Mouse (Mus musculus): ENCODE measurements around the gene Ptov1. TPM values are rescaled to one million over a fixed set of nuclear protein-coding genes. Genes with fewer than 3 reads are reported as not detected.
A peak's percentile ranks its signal among the peaks of the same experiment; 100 is the strongest.

Gene Ptov1
- polyA plus RNA-seq, 1 experiment from 2014 or later: 517 TPM

DNA sequence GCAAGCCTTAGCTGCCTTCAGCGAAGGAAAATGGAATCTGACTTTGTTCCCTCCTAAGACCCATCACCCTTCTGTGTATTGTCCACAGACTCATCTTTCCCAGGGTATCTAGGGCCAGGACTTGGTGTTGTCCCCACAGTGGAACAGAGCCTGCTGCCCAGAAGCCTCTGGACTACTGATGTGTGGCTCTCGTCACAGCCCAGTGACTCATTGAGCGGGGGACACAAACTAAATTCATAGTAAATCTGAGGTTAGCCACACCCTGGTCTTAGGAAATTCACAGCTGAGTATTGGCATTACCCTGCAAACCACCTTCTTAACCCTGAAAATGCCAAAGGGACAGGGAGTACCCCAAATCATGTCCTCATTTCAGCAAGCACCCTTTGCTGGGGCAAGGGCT, 42.8 kb downstream of the Ptov1 start:
- Histone ChIP-seq H3K9me3 (no peaks in the 10 kb centered on the region), H3K9ac (no peak overlapping the region), H3K27me3 (replicated peaks) (no peaks in the 10 kb centered on the region), H3K4me1 (peaks cover 9% of the 10 kb centered on the region; the same call in 1 of the 2 replicates), H3K4me2 (no peak overlapping the region), H3K27ac (no peak overlapping the region), H3K36me3 (replicated peaks) (peaks cover 28% of the 10 kb centered on the region), H3K4me3 (no peak overlapping the region)
- no peak for ATAC-seq (replicated peaks)
- WGBS: 88% methylated on average over 3 of the region's 3 CpGs

DNA sequence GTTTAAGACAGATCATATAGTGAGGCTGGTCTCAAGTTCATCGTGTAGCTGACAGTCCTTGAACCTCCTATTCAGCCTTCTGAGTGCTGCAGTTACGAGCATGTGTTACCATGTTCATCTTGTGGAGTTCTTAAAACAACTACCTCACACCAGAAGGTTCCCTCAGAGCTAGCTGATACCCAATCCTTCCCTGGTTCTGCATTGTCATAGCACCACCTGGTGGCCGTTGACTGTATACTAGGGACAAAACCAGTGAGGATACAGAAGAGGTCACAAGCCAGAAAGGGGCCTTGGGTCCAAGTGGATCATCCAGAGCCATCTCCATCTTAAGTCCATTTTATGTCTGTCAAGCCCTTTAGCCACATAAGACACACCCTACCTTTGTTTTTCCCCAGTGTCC, 44.7 kb downstream of the Ptov1 start:
- no peak overlapping the region for H3K9ac ChIP-seq
- ATAC-seq (replicated peaks): peak; percentile 68

DNA sequence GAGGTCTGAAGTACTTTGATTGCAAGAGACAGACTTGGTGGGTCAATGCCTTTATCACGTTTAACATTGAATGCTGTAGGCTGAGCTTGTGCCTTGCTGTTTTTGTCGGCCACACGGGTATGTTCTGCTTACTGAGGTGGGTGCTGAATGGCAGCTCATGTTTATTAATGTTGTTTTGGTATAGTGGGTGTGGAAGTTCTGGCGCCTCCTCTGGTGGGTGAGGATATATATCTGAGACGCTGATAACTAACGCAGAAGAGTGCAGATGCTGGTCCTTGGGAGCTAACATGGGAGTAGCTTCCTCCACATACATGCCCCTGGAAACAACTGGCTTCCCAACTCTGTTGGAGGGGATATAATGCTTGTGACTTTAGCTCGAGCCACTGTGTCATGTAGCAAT, 46.2 kb downstream of the Ptov1 start:
- H3K4me2 ChIP-seq: no peak overlapping the region
- no peak overlapping the region for H3K4me3 ChIP-seq
- no peaks in the 10 kb centered on the region for H3K27me3 ChIP-seq (replicated peaks)
- peaks cover 28% of the 10 kb centered on the region for H3K4me1 ChIP-seq
- H3K9me3 ChIP-seq: no peaks in the 10 kb centered on the region
- H3K27ac ChIP-seq: no peak overlapping the region
- WGBS: 38% methylated on average over 7 of the region's 7 CpGs
- H3K9ac ChIP-seq: no peak overlapping the region
- no peaks in the 10 kb centered on the region for H3K36me3 ChIP-seq (replicated peaks)
- no peak for ATAC-seq (replicated peaks)

More for the DNA sequence above, 44.7 kb downstream of the Ptov1 start:
- Histone ChIP-seq H3K27ac (no peak overlapping the region), H3K4me2 (no peak overlapping the region), H3K27me3 (replicated peaks) (no peaks in the 10 kb centered on the region), H3K4me1 (peaks cover 13% of the 10 kb centered on the region), H3K36me3 (replicated peaks) (peaks cover 10% of the 10 kb centered on the region; the same call in 1 of the 2 replicates), H3K4me3 (no peak overlapping the region), H3K9me3 (no peaks in the 10 kb centered on the region)
- WGBS: 18% methylated on average over 3 of the region's 3 CpGs

DNA sequence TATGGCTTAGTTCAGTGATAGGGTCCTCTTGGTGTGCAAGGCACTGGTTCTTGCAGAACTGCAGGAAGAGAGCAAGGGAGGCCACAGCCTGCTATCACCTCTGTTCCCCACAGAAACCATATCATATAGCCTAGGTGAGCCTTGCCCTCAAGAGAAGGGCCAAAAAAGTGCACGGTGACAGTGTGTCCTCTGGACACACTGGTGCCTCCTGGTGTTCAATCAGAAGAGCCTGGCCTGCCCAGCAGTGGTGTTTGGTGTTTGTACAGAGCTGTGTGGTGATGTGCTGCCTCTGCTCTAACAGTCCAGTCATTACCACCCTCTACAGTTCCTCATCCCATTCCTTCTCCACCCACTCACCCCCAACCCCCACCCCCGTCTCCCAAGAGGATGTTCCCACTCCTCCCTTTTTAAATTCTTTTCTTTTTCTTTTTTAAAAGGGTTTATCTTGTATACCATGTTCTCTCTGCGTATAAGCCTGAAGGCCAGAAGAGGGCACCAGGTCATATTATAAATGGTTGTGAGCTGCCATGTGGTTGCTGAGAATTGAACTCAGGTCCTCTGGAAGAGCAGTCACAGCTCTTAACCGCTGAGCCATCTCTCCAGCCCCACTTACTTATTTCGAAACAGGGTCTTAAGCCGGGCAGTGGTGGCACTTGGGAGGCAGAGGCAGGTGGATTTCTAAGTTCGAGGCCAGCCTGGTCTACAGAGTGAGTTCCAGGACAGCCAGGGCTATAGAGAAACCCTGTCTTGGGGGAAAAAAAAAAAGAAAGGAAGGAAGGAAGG, 47.7 kb downstream of the Ptov1 start:
- Histone ChIP-seq H3K4me2 (no peak overlapping the region), H3K36me3 (replicated peaks) (no peaks in the 10 kb centered on the region), H3K9me3 (no peaks in the 10 kb centered on the region), H3K4me3 (no peak overlapping the region), H3K9ac (no peak overlapping the region), H3K27me3 (replicated peaks) (no peaks in the 10 kb centered on the region), H3K4me1 (peaks cover 44% of the 10 kb centered on the region), H3K27ac (no peak overlapping the region)
- no peak for ATAC-seq (replicated peaks)
- 87% methylated on average over 7 of the region's 7 CpGs for WGBS

DNA sequence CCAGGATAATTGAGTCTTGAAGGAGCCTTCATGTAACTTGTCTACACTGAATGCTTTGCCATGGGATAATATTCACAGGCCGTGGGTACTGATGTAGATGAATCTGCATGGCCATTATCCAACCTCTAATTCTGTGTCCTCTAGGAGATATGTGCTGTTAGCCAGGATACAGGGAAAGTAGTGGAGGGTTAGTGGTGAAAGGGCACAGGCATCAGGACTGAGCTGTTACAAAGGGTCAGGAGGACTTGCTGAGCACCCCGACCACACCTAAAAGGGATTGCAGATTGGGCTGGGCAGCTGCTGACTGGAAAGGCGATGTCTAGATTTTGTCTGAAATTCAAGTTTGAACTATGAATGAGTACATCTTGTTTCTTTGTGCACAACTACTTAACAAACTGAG, 49.1 kb downstream of the Ptov1 start:
- Histone ChIP-seq H3K9ac (no peak overlapping the region), H3K27me3 (replicated peaks) (no peaks in the 10 kb centered on the region), H3K27ac (no peak overlapping the region), H3K4me1 (peaks cover 45% of the 10 kb centered on the region), H3K9me3 (no peaks in the 10 kb centered on the region), H3K4me3 (no peak overlapping the region), H3K36me3 (replicated peaks) (no peaks in the 10 kb centered on the region), H3K4me2 (no peak overlapping the region)
- WGBS: 88% methylated on average over 3 of the region's 3 CpGs
- ATAC-seq (replicated peaks): no peak

DNA sequence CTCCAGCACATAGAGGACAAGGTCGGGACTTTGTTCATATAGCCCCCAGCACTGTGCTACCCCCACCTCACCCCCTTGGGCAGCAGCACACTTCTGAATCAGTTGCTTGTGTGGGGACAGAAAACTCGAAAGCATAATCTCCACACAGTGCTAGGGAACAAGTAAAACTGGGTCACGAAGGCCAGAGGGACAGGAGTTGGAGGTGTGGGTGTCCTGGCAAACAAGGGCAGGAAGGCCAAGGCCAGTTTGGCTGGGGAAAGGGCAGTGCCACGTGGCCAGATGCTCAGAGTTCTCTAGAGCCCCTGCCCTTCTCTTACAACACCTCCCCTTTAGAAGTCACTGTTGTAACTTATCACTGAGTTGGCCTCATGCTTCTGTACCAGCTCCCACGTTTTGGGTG, 49.7 kb downstream of the Ptov1 start:
- Histone ChIP-seq H3K9me3 (no peaks in the 10 kb centered on the region), H3K36me3 (replicated peaks) (no peaks in the 10 kb centered on the region), H3K4me2 (no peak overlapping the region; the same call in 1 of the 2 replicates), H3K9ac (no peak overlapping the region), H3K27me3 (replicated peaks) (no peaks in the 10 kb centered on the region), H3K27ac (no peak overlapping the region), H3K4me1 (peaks cover 52% of the 10 kb centered on the region), H3K4me3 (no peak overlapping the region)
- no peak for ATAC-seq (replicated peaks)
- WGBS: 74% methylated on average over 5 of the region's 5 CpGs

DNA sequence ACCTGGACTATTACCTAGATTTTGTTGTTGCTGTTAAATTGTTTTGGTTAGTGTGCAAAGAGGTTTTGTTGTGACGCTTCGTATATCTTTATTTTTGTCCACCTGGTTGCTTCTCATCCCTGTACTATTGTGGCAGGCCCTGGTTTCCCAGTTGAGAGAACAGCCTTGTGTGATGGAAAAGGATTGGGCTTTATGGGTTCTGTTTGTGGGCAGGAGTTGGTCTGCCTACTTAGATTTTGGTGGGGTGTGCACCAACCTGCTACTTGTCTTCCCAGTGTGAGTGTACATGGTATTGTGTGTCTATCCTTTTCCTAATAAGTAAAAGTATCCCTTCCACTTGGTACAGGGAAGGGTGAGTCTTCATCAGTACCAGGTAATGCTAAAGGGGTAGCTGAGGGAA, 50.2 kb downstream of the Ptov1 start:
- Histone ChIP-seq H3K27me3 (replicated peaks) (no peaks in the 10 kb centered on the region), H3K4me3 (no peak overlapping the region), H3K9me3 (no peaks in the 10 kb centered on the region), H3K9ac (no peak overlapping the region), H3K36me3 (replicated peaks) (no peaks in the 10 kb centered on the region), H3K4me1 (peaks cover 55% of the 10 kb centered on the region), H3K4me2 (peak overlapping the region; percentile 63), H3K27ac (peak overlapping the region; percentile 24; the same call in 1 of the 2 replicates)
- 95% methylated on average over 2 of the region's 2 CpGs for WGBS
- ATAC-seq (replicated peaks): no peak

DNA sequence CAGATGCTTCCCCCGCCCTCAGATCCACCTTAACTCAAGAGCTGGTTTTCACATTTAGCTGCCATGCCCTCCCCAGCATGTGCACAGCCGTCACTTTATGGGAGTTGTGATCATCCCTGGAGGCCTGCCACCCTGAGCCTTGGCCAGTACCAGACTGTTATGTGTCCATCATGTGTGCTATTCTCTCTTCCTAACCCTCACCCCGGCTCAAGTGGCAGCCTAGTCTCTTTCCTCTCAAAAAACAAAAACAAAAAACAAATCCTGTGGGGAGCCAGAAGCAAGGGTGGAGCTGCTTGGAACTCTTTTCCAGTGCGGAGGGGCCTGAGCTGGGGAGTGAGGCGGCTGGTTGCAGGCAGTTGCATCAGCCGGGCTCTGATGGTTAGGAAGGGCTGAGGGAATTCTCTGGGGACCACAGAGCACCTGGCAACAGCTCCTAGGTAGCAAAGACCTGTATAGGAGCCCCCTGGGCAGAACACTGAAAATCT, 50.8 kb downstream of the Ptov1 start:
- Histone ChIP-seq H3K27me3 (replicated peaks) (no peaks in the 10 kb centered on the region), H3K4me3 (peak overlapping the region; percentile 68; the same call in 1 of the 2 replicates), H3K27ac (peak overlapping the region; percentile 24; the same call in 1 of the 2 replicates), H3K9me3 (no peaks in the 10 kb centered on the region), H3K36me3 (replicated peaks) (no peaks in the 10 kb centered on the region), H3K4me1 (peaks cover 55% of the 10 kb centered on the region), H3K9ac (peak overlapping the region; percentile 19; the same call in 1 of the 2 replicates), H3K4me2 (peak overlapping the region; percentile 63)
- ATAC-seq (replicated peaks): no peak
- 30% methylated on average over 6 of the region's 6 CpGs for WGBS

DNA sequence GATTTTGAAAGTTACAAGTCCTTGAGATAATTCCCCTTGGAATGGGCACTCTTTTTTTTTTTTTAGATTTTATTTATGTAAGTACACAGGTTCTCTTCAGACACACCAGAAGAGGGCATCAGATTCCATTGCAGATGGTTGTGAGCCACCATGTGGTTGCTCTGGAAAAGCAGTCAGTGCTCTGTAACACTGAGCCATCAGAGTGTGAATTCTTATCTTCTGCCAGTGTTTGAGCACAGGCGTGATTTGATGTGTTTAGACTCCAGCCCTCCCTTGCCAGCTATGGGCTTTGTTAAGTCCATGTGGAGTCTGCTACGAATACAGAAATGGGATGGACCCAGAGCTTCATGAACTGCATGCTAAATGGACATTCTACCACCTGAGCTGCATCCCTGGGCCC, 51.4 kb downstream of the Ptov1 start:
- Histone ChIP-seq H3K4me1 (peaks cover 51% of the 10 kb centered on the region), H3K4me2 (peak overlapping the region; percentile 63), H3K9ac (peak overlapping the region; percentile 19; the same call in 1 of the 2 replicates), H3K9me3 (no peaks in the 10 kb centered on the region), H3K27me3 (replicated peaks) (no peaks in the 10 kb centered on the region), H3K36me3 (replicated peaks) (no peaks in the 10 kb centered on the region), H3K27ac (no peak overlapping the region), H3K4me3 (peak overlapping the region; percentile 68; the same call in 1 of the 2 replicates)
- no peak for ATAC-seq (replicated peaks)
- 24% methylated on average over 2 of the region's 2 CpGs for WGBS

DNA sequence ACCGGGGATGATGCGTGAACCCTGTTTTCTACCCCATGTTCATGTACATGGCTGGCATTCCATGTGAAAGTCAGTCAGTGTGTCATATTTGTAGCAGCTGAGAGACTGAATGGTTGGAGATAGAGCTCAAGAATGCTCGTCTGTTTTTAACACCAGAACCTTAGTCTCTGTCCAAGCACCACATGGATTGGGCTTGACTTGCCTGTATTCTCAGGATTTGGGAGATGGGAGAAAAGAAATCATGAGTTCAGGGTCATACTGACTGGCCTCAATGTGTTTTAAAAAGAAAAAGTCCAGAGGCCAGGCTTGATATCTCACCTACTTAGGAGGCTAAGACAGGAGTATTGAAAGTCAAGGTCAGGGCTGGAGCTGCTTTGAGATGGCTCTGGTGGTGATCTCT, 52.1 kb downstream of the Ptov1 start:
- Histone ChIP-seq H3K4me3 (peak overlapping the region; percentile 68), H3K27ac (no peak overlapping the region), H3K9ac (peak overlapping the region; percentile 71; the same call in 1 of the 2 replicates), H3K9me3 (no peaks in the 10 kb centered on the region), H3K27me3 (replicated peaks) (no peaks in the 10 kb centered on the region), H3K36me3 (replicated peaks) (no peaks in the 10 kb centered on the region), H3K4me1 (peaks cover 46% of the 10 kb centered on the region), H3K4me2 (peak overlapping the region; percentile 63)
- ATAC-seq (replicated peaks): no peak
- 30% methylated on average over 3 of the region's 3 CpGs for WGBS

DNA sequence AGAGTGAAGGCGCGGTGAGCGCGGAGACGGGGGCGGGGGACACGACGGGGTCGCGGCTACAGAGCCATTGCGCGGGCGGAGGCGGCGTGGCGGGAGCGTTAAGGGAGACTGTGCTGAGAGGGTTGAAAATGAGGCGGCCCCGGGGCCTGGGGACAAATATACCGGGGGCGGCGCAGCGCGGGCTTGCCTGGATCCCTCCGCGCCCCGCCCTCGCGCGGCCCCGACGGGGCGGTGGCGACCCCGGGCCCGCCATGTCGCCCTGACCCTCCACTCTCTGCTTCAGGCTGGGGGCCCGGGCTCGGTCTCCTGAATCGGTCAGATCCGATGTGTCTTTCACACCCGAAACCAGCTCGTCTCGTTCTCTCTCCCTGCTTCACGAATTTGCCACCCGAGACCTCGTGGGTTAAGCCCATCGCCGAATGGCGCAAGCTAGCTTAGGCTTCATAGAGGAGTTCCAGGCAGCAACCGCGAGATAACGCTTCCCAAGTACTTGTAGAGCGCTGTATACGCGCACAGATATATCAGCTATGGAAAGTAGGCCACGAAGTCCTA, 53.0 kb downstream of the Ptov1 start, which contains the start of gene Atf5:
Gene Atf5 (minus strand): TSS at position 189 of the 552 bp plus-strand sequence.
- WGBS: under 1% methylated on average over 55 of the region's 57 CpGs
- Histone ChIP-seq H3K27ac (peak within 1 kb of the TSS; percentile 90), H3K4me1 (peaks cover 46% of the 10 kb centered on the region), H3K9me3 (no peaks in the 10 kb centered on the region), H3K4me3 (peak within 1 kb of the TSS; percentile 68), H3K4me2 (peak within 1 kb of the TSS; percentile 63), H3K9ac (peak within 1 kb of the TSS; percentile 71), H3K36me3 (replicated peaks) (no peaks in the 10 kb centered on the region), H3K27me3 (replicated peaks) (no peaks in the 10 kb centered on the region)
- no peak; the same call in 1 of the 2 replicates for ATAC-seq (replicated peaks)

DNA sequence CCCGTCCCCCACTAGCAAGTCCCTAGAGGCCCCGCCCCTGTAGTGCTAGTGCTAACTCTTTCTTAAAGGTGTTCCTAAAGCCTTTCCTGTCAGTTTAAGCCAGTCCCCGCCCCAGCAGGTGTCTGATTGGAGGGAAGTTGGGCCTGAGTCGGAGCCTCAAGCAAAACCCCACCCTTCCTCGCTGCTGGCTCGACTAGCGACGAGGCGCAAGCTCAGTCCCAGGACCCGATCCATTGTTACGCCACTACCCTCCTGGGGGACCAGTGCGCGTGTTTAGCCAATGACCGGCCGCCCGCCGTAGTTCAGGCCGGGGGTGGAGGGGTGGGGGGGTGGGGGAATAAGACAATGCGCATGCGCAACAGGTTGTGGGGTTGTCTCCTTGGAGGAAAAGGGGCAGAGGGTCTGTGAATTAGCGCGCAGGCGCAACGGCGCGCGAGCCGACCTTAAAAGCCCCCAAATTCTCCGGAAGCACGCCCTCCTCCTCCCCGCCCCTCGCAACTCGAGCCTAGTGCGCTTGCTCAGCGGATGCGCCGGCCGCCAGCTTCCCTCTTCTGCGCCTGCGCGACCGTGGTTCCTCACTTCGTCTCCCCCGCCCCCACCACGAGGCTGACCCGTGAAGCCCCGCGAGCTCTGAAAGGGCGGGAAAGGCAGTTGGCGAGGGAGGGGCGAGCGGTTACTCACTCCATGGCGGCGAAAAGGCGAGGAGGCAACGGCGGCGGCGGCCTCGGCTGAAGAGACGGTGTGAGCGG, 53.7 kb downstream of the Ptov1 start, which contains the start of the genes Nup62 and Il4i1:
Gene Nup62 (plus strand): TSS at position 368 of the 749 bp plus-strand sequence.
Gene Il4i1 (plus strand): TSS at position 667 of the 749 bp plus-strand sequence.
- peak within 1 kb of the TSS; percentile 68 for H3K4me3 ChIP-seq
- H3K4me2 ChIP-seq: peak within 1 kb of the TSS; percentile 63
- H3K27me3 ChIP-seq (replicated peaks): no peaks in the 10 kb centered on the region
- peak within 1 kb of the TSS; percentile 71 for H3K9ac ChIP-seq
- peak within 1 kb of the TSS; percentile 90 for H3K27ac ChIP-seq
- ATAC-seq (replicated peaks): peak; percentile 94
- no peaks in the 10 kb centered on the region for H3K36me3 ChIP-seq (replicated peaks)
- peaks cover 46% of the 10 kb centered on the region for H3K4me1 ChIP-seq
- under 1% methylated on average over 62 of the region's 62 CpGs for WGBS
- no peaks in the 10 kb centered on the region for H3K9me3 ChIP-seq

All from midbrain, embryonic 15.5 days (tissue).